Mouse (Mus musculus) neural tube, embryonic 12.5 days (tissue): ENCODE results near the gene Syt13. TPM values are rescaled to one million over a fixed set of nuclear protein-coding genes. Genes with fewer than 3 reads are reported as not detected.

Experiments
- ATAC-seq: fragments of 200-750 bp; cut with Nextera tagmentation; 2 replicates; pipeline ENCODE4 v1.8.0; 2017; ENCODE audit warnings: low read depth, mild to moderate bottlenecking, moderate TSS enrichment, moderate library complexity; ENCODE audit not compliant: low FRiP score
- H3K27ac ChIP-seq: fragments of 300-500 bp; sonication (generic); 2 replicates; pipeline ENCODE4 v1.5.1; 2016
- H3K27me3 ChIP-seq: fragments of 300-500 bp; sonication (generic); replicated peaks from 2 replicates; pipeline ENCODE4 v1.6.1; 2016; ENCODE audit warnings: mild to moderate bottlenecking
- H3K36me3 ChIP-seq: fragments of 300-500 bp; sonication (generic); 2 replicates; pipeline ENCODE4 v1.6.1; 2016; ENCODE audit warnings: mild to moderate bottlenecking
- H3K4me1 ChIP-seq: fragments of 300-500 bp; sonication (generic); 2 replicates; pipeline ENCODE4 v1.6.1; 2016
- H3K4me2 ChIP-seq: fragments of 300-500 bp; sonication (generic); replicated peaks from 2 replicates; pipeline ENCODE4 v1.6.1; 2016; ENCODE audit warnings: mild to moderate bottlenecking
- H3K4me3 ChIP-seq: fragments of 300-500 bp; sonication (generic); 2 replicates; pipeline ENCODE4 v1.5.1; 2016
- H3K9ac ChIP-seq: fragments of 300-500 bp; sonication (generic); 2 replicates; pipeline ENCODE4 v1.6.1; 2016; ENCODE audit warnings: mild to moderate bottlenecking
- H3K9me3 ChIP-seq: fragments of 300-500 bp; sonication (generic); 2 replicates; pipeline ENCODE4 v1.6.1; 2016; ENCODE audit warnings: mild to moderate bottlenecking
- WGBS: fragments of 180-500 bp; shearing (Covaris S2); methylation state at CpG from one replicate; pipeline ENCODE4 v1.1.7; 2016; 5-methylcytosine and 5-hydroxymethylcytosine counted together
- polyA plus RNA-seq: library from polyadenylated mRNA; unstranded; fragments of >200 nt; fragmentation: Nextera tagmentation; extraction: Ambion mirVana; gene quantifications from 2 replicates; pipeline ENCODE4 v1.2.1, GENCODE M21; 2016

Gene Syt13
- polyA plus RNA-seq, 1 experiment from 2014 or later = 46.6 TPM

GRCm38 (mm10) chr2:92987901-92988631 lies 73.2 kb downstream of the Syt13 start:
- Histone ChIP-seq H3K4me1 (peaks cover 18% of the 10 kb centered on the region), H3K4me3 (no peak overlapping the region), H3K36me3 (peaks cover 20% of the 10 kb centered on the region), H3K4me2 (peak overlapping the region; percentile 45), H3K9me3 (no peaks in the 10 kb centered on the region), H3K27me3 (no peaks in the 10 kb centered on the region), H3K9ac (peak overlapping the region; percentile 33; the same call in 1 of the 2 replicates), H3K27ac (no peak overlapping the region)
- peak; percentile 80 for ATAC-seq
- 21% methylated on average over 19 of the region's 19 CpGs for WGBS

- 81% methylated on average over 9 of the region's 9 CpGs for WGBS
- Histone ChIP-seq H3K27ac (no peak overlapping the region), H3K9me3 (no peaks in the 10 kb centered on the region), H3K27me3 (no peaks in the 10 kb centered on the region), H3K9ac (no peak overlapping the region), H3K4me2 (no peak overlapping the region), H3K4me3 (no peak overlapping the region), H3K4me1 (peaks cover 18% of the 10 kb centered on the region), H3K36me3 (peaks cover 25% of the 10 kb centered on the region)
- no peak for ATAC-seq
Observed at GRCm38 (mm10) chr2:92989593-92989992, 74.7 kb downstream of the Syt13 start.

- WGBS = 94% methylated on average over 5 of the region's 5 CpGs
- Histone ChIP-seq H3K9ac (no peak overlapping the region), H3K36me3 (peaks cover 12% of the 10 kb centered on the region), H3K9me3 (no peaks in the 10 kb centered on the region), H3K27me3 (no peaks in the 10 kb centered on the region), H3K4me2 (no peak overlapping the region), H3K27ac (no peak overlapping the region), H3K4me3 (no peak overlapping the region), H3K4me1 (peaks cover 18% of the 10 kb centered on the region)
- no peak for ATAC-seq
Observed at GRCm38 (mm10) chr2:92991976-92992375, 77.1 kb downstream of the Syt13 start.

- Histone ChIP-seq H3K9me3 (no peaks in the 10 kb centered on the region), H3K4me2 (no peak overlapping the region), H3K27me3 (no peaks in the 10 kb centered on the region), H3K4me3 (no peak overlapping the region), H3K36me3 (peaks cover 5% of the 10 kb centered on the region; the same call in 1 of the 2 replicates), H3K9ac (no peak overlapping the region), H3K4me1 (peaks cover 7% of the 10 kb centered on the region; the same call in 1 of the 2 replicates), H3K27ac (no peak overlapping the region)
- 23% methylated on average over 4 of the region's 4 CpGs for WGBS
- ATAC-seq = no peak
Observed at GRCm38 (mm10) chr2:93005028-93005427, 90.1 kb downstream of the Syt13 start.

Other genes starting within 250 kb of the Syt13 start
- 2.9 and 5.1 TPM in 2 replicates for gene Prdm11, start 131.1 kb downstream of the Syt13 start, polyA plus RNA-seq